Mouse (Mus musculus) thymus, adult 2 months (tissue): ENCODE measurements around the gene Tsn.

ENCODE experiments used
- CTCF ChIP-seq: fragments of 200-500 bp; IDR thresholded peaks from 2 replicates; pipeline ENCODE4 v1.5.1; 2012; ENCODE audit warnings: mild to moderate bottlenecking, control low read depth, low read length, moderate library complexity, borderline replicate concordance; ENCODE audit not compliant: control insufficient read depth, poor library complexity, insufficient read depth; ENCODE audit errors: extremely low read depth
- POLR2A ChIP-seq: fragments of 200-500 bp; IDR thresholded peaks from 2 replicates; pipeline ENCODE4 v1.6.1; 2012; ENCODE audit warnings: mild to moderate bottlenecking, low read length, control low read depth, moderate library complexity; ENCODE audit not compliant: control insufficient read depth, poor library complexity, insufficient read depth; ENCODE audit errors: extremely low read depth

DNA sequence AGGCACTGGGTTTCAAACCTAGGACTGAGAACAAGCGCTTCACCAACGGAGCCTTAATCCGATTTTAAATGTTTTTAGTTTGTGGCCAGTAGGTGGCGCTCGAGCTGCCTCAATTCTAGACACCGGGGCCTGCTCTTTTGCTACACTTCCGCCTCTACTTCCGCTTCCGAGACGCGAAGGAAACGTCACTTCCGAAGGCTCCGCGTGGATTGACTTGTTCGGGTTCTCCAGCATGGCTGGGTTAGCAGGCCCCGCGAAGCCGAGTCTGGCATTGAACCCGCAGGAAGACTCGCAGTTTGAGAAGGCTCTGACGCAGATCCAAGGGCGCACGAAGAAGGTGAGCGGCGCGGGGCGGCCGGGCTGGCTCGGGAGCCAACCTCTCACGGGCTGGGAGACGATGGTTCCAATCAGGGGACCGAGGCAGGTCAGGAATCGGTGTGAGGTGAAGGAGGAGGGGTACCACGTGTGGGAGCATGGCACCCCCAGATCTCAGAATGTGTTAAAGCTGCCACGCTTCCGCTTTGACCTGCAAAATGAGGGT is 10.2 kb upstream of the Tsn start, which contains the start of gene Nifk:
- TF ChIP-seq CTCF = peak; percentile 77; the same call in 1 of the 2 replicates
- TF ChIP-seq POLR2A = peak; percentile 52; the same call in 1 of the 2 replicates
